Mouse (Mus musculus) B cell, adult 67 days (primary cell): ENCODE results near the gene 1190005I06Rik. TPM values are rescaled to one million over a fixed set of nuclear protein-coding genes. Genes with fewer than 3 reads are reported as not detected.

Experiments
- total RNA-seq, 2 experiments: library from RNA; stranded (reverse); gene quantifications; 4 replicates each; pipeline ENCODE4 v1.2.4; 2023

The 1190005I06Rik gene
- total RNA-seq = not detected

DNA sequence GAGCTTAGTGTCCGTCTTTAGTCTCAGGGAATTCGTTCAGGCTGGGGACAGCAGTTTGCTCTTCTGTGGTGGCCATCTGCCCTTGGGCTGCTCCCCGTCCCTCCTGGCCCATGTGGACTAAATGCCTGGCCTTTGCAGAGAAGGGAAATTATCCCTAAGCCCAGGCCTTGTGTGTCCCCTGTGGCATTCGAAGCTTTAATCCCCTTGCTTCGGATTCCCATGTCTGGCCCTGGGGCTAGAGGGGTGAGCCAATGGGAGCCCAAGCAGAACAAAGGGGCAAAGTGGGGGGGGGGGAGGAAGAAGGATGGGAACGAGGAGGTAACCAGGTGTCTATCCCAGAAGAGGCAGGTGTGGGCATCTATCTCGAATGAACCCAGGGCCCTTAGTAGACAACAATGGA, at the start of gene 1190005I06Rik:
TSS of gene 1190005I06Rik (minus strand) at position 101 of the 400 bp plus-strand sequence.

DNA sequence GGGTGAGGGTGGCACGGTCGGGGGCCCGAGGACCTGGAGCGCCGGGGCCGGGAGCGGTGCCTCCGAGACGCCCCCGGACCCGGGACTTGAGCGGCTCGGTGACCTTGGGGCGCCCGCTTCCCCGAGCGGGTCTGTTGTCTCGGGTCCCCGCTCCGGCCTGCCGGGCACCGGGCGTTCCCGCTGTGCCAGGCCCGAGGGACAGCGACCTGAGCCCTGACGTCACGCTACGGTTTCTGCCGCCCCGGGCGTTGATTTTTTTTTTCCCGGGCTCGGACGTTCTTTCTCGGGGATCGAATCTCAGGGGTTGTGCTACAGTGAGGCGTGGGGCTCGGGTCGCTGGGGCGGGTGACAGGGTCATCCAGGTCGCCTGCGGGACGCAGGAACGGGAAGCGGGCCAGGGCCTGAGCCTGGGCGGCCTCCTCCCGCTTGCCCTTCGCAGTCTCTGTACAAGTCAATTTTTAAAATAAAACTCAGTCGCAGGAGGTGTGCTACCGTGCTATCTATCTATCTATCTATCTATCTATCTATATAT, 21.0 kb upstream of the 1190005I06Rik start, which contains the start of gene Emc8:
TSS of gene Emc8 (minus strand) at position 200 of the 532 bp plus-strand sequence.

DNA sequence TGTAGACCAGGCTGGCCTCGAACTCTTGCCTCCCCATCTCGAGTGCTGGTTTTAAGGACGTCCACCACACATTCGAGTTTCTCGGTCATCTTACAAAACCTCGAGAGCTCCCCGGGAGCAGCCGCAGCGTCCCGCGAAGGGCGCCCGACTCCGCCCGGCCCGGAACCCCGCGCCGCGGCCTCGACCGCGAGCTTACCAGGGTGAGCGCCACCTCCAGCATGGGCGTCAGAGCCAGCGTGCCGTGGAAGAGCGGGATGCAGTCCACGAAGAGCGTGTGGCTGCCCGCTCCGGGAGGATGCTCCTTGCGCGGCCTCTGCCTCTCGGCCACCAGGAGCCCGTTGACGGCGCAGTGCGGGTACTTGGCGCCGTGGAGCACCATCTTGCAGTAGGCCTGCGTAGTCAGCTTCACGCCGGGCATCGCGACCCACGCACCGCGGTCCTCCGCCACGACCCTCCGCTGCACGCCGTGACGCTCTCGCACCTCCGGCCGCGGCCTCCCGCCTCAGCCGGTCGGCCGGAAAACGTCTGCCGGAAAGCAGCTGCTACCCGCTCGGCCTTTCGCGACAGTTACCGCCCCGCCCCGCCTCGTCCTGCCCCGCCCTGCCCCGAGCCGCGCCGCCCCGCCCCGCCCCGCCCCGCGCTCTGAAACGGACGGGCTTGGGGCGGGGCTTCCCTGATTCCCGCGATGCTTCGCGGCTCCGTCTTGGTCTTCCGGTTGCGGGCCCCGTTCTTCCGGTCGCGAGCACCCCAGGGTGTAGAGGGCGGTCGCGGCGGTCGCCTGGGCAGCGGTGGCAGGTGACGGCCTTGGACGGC, 20.3 kb upstream of the 1190005I06Rik start, which contains the start of the genes Gm27021 and Cox4i1:
TSS of gene Gm27021 (minus strand) at position 519 of the 813 bp plus-strand sequence.
TSS of gene Cox4i1 (plus strand) at position 662 of the 813 bp plus-strand sequence.

DNA sequence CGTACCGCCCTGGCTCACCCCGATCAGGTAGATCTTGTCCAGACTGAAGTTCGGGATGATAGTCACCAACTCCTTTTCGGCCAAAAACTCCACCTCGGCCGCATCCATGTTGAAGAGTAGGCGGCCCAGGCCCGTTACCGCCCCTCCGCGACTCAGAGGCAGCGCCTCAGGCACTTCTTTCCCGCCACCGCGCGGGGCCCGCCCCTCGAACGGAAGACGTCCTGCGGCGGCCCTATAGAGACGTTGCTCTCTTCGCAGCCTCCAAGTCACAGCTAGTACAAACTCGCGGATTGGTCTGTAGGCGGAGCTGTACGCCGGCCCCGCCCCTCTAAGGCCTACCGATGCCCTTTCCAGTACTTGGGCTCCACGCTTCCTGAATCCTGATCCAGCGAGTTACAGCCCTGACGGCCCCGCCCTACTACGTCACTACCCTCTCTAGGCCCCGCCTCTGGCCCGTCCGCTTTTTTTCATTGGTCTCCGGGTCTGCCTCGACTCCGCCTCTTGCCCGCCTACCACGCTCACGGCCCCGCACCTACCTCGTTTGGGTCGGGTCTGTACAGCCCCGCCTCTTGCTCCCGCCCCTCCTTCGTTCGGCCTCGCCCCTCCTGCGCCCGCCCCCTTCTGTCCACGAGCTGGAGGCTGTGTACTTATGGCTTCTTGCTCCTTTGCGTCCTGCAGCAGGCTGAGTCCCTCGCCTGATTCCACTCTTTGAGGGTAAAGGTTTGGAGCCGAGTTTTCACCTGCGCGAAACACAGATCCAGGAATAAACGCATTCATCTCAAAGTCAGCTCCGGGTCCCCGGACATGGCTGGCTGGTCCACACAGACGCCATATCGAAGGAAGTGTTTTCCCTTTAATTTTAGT, 58.3 kb downstream of the 1190005I06Rik start, which contains the start of gene Gins2:
TSS of gene Gins2 (minus strand) at position 397 of the 864 bp plus-strand sequence.

Other genes with a start within 250 kb of the 1190005I06Rik start
- 1 to 10 TPM; 3.9 to 4.8 TPM for gene Gins2, start 58.3 kb downstream of the 1190005I06Rik start, total RNA-seq
- not detected for gene Gm27021, start 20.4 kb upstream of the 1190005I06Rik start, total RNA-seq
- 100 to 1,000 TPM; 389 to 443 TPM for gene Cox4i1, start 20.6 kb upstream of the 1190005I06Rik start, total RNA-seq
- 10 to 100 TPM; 28.6 to 34.8 TPM for gene Emc8, start 20.9 kb upstream of the 1190005I06Rik start, total RNA-seq
- 100 to 1,000 TPM; 392 to 454 TPM for gene Irf8, start 88.7 kb upstream of the 1190005I06Rik start, total RNA-seq